Mouse (Mus musculus): ENCODE data around the gene AI661453. TPM values are rescaled to one million over a fixed set of nuclear protein-coding genes. Genes with fewer than 3 reads are reported as not detected.
"Not testable (repeated sequence)": the region's sequence is repeated elsewhere in the genome, so short reads cannot be mapped to it uniquely, and the experiment has no call there.

The AI661453 gene
- 0.37 and 0.55 TPM in 2 replicates for polyA plus RNA-seq (2016; fragmentation: Nextera tagmentation; extraction: Ambion mirVana)

- Histone ChIP-seq H3K27ac (0 out of 2 replicates have a peak within 1 kb of the TSS, but pooled peaks have one; percentile 17), H3K9me3 (no peaks in the 10 kb centered on the region), H3K27me3 (peaks cover 63% of the 10 kb centered on the region), H3K36me3 (no peaks in the 10 kb centered on the region), H3K4me1 (replicated peaks) (peaks cover 18% of the 10 kb centered on the region), H3K9ac (replicated peaks) (peak within 1 kb of the TSS; percentile 45; the same call in 1 of the 2 replicates), H3K4me2 (peak within 1 kb of the TSS; percentile 79), H3K4me3 (replicated peaks) (peak within 1 kb of the TSS; percentile 43)
- WGBS, result under 1% methylated on average over 38 of the region's 45 CpGs
- ATAC-seq (ENCODE audit: insufficient number of reproducible peaks, insufficient read depth, low FRiP score, low TSS enrichment, low read depth), result peak; percentile 52; the same call in 1 of the 2 replicates
Measured at GRCm38 (mm10) chr17:47436156-47436906, at the start of gene AI661453. AI661453 (plus strand) TSS chr17:47436615.

DNA sequence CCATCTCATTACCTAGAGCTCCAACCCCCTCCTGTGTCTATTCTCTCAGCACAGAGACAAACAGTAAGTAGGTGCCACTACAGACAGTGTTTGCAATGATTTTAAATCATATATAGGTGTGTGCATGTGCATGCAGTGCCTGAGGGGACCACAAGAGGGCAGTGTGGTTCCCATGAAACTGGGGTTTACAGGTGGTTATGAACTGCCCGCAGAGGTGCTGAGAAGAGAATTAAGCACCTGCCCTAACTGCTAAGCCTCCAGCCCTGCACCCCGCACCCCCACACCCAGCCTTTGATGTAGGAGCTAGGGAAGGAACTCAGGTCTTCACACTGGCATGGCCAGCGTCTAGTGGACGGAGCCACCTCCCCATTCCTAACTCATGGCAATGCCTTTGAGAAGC lies 49.8 kb upstream of the AI661453 start:
- 60% methylated on average over 4 of the region's 4 CpGs for WGBS
- no peak overlapping the region for H3K4me2 ChIP-seq

DNA sequence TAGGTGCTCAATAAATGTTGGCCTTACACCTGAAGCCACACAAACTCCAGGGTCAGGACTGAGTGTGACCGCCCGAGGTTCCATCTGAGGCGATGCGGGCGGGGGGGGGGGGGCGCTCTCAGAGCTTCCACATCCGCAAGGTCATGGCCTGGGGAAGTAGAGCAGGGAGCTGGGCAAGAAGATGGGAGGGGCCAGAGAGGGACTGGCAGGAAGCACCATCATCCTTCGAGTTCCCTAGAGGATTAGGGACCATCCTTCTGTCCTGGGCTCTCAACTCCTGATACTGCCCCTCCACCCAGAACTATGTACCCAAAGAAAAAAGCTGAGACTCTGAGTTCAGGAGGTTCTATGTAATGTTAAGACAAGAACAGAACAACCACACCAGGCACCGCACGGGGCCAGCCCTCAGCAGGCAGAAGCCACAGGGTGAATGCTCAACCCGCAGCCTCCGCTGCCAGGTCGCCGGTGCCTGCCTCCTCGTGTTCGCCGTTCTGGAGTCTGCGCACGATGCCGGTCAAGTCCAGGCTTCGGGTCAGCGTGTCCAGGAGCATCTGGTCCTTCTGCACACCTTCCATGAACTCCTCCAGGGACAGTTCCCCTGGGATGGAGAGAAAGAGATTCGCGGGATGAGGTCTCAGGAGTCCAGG lies 42.1 kb upstream of the AI661453 start:
- Histone ChIP-seq H3K9me3 (no peaks in the 10 kb centered on the region; the same call in 1 of the 2 replicates), H3K36me3 (no peaks in the 10 kb centered on the region), H3K27ac (no peak overlapping the region), H3K9ac (replicated peaks) (peak overlapping the region; percentile 40; the same call in 1 of the 2 replicates), H3K27me3 (peaks cover 61% of the 10 kb centered on the region), H3K4me3 (replicated peaks) (peak overlapping the region; percentile 26), H3K4me1 (replicated peaks) (peaks cover 4% of the 10 kb centered on the region; the same call in 1 of the 2 replicates), H3K4me2 (peak overlapping the region; percentile 46)
- 29% methylated on average over 24 of the region's 24 CpGs for WGBS
- no peak for ATAC-seq (ENCODE audit: insufficient number of reproducible peaks, insufficient read depth, low FRiP score, low TSS enrichment, low read depth)

More for the DNA sequence above, 49.8 kb upstream of the AI661453 start:
- ATAC-seq (ENCODE audit: insufficient number of reproducible peaks, insufficient read depth, low FRiP score, low TSS enrichment, low read depth), result no peak
- H3K4me3 ChIP-seq (replicated peaks), result no peak overlapping the region
- H3K27me3 ChIP-seq, result peaks cover under 1% of the 10 kb centered on the region; the same call in 1 of the 2 replicates
- H3K9ac ChIP-seq (replicated peaks), result no peak overlapping the region
- H3K9me3 ChIP-seq, result peaks cover 6% of the 10 kb centered on the region; the same call in 1 of the 2 replicates
- H3K36me3 ChIP-seq, result peaks cover 5% of the 10 kb centered on the region
- H3K27ac ChIP-seq, result no peak overlapping the region
- H3K4me1 ChIP-seq (replicated peaks), result no peaks in the 10 kb centered on the region

GRCm38 (mm10) chr17:47395376-47395913 lies 41.0 kb upstream of the AI661453 start:
- peaks cover 71% of the 10 kb centered on the region for H3K27me3 ChIP-seq
- peaks cover 4% of the 10 kb centered on the region; the same call in 1 of the 2 replicates for H3K4me1 ChIP-seq (replicated peaks)
- WGBS, result 3% methylated on average over 18 of the region's 20 CpGs
- peak overlapping the region; percentile 26 for H3K4me3 ChIP-seq (replicated peaks)
- no peak overlapping the region for H3K27ac ChIP-seq
- no peaks in the 10 kb centered on the region for H3K36me3 ChIP-seq
- H3K9me3 ChIP-seq, result no peaks in the 10 kb centered on the region; the same call in 1 of the 2 replicates
- peak; percentile 54; the same call in 1 of the 2 replicates for ATAC-seq (ENCODE audit: insufficient number of reproducible peaks, insufficient read depth, low FRiP score, low TSS enrichment, low read depth)
- H3K4me2 ChIP-seq, result peak overlapping the region; percentile 46
- H3K9ac ChIP-seq (replicated peaks), result no peak overlapping the region

- Histone ChIP-seq H3K9me3 (no peaks in the 10 kb centered on the region), H3K4me2 (no peak overlapping the region), H3K27me3 (peaks cover 64% of the 10 kb centered on the region), H3K4me3 (replicated peaks) (no peak overlapping the region), H3K9ac (replicated peaks) (no peak overlapping the region), H3K27ac (no peak overlapping the region), H3K4me1 (replicated peaks) (peaks cover 4% of the 10 kb centered on the region; the same call in 1 of the 2 replicates), H3K36me3 (no peaks in the 10 kb centered on the region)
- 85% methylated on average over 8 of the region's 8 CpGs for WGBS
- no peak for ATAC-seq (ENCODE audit: insufficient number of reproducible peaks, insufficient read depth, low FRiP score, low TSS enrichment, low read depth)
Measured at GRCm38 (mm10) chr17:47399091-47399490, 37.3 kb upstream of the AI661453 start.

DNA sequence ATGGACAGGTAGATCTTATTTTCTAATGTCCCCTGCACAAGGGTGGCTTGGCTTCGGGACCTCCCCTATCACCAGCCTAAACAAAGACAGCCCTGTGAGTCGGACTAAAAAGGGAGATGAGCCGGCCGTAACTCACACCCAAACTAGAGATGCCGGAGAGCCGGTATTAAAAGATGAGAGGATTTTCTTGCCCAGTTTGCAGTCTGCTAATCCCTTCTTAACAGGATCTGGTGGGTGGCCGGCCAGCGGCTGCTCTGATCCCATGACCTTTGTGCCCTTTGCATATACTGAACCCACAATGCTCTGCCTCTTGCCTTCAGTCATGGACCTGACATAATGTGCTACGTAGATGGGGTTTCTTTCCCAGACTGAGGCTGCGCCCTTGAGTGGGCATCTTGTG lies 36.0 kb upstream of the AI661453 start, which contains the start of gene Guca1a:
Gene Guca1a, minus strand, starts transcription at position 134 of the 400 bp plus-strand sequence.
- H3K36me3 ChIP-seq, result no peaks in the 10 kb centered on the region
- H3K27me3 ChIP-seq, result peaks cover 60% of the 10 kb centered on the region
- H3K9me3 ChIP-seq, result no peaks in the 10 kb centered on the region
- H3K27ac ChIP-seq, result no peak within 1 kb of the TSS
- H3K4me1 ChIP-seq (replicated peaks), result 0 out of 2 replicates have a peak, but pooled peaks cover 2% of the 10 kb centered on the region
- WGBS, result 41% methylated on average over 10 of the region's 10 CpGs
- no peak within 1 kb of the TSS for H3K4me2 ChIP-seq
- H3K4me3 ChIP-seq (replicated peaks), result no peak within 1 kb of the TSS
- no peak within 1 kb of the TSS for H3K9ac ChIP-seq (replicated peaks)
- ATAC-seq (ENCODE audit: insufficient number of reproducible peaks, insufficient read depth, low FRiP score, low TSS enrichment, low read depth), result no peak

DNA sequence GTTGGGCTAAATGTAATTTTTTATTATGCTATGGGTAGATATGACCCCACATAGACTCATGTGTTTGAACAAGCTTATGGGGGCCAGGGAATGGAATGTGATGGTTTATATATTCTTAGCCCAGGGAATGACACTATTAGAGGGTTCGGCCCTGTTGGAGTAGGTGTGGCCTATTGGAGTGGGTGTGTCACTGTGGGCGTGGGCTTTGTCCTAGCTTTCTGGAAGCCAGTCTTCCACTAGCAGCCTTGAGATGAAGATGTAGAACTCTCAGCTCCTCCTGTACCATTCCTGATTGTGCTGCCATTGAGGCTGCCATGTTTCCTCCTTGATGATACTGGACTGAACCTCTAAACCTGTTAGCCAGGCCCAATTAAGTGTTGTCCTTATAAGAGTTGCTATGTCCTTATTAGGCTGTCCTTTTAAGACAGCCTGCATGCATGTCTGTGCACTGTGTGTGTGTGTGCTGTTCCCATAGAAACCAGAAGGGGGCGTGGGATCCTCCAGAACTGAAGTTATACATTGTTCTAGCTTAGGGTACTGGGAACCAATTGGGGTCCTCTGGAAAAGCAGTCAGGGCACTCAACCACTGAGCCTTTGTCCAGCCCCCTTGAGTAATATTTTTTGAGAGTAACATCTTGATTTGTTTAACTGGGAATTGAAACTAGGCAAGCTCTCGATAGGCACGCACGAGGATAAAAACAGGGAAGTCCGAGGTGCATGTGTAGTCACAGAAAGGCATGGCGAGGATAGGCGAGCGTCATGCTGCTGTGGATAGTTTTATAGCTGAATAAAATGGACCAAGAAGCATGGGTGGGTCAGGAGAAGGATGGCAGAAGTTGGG lies 28.5 kb upstream of the AI661453 start:
- H3K9ac ChIP-seq (replicated peaks), result no peak overlapping the region
- no peaks in the 10 kb centered on the region for H3K9me3 ChIP-seq
- peaks cover 68% of the 10 kb centered on the region for H3K27me3 ChIP-seq
- H3K36me3 ChIP-seq, result no peaks in the 10 kb centered on the region
- H3K4me1 ChIP-seq (replicated peaks), result no peaks in the 10 kb centered on the region
- ATAC-seq (ENCODE audit: insufficient number of reproducible peaks, insufficient read depth, low FRiP score, low TSS enrichment, low read depth), result no peak
- H3K27ac ChIP-seq, result no peak overlapping the region
- no peak overlapping the region for H3K4me2 ChIP-seq
- WGBS, result 63% methylated on average over 10 of the region's 10 CpGs
- no peak overlapping the region for H3K4me3 ChIP-seq (replicated peaks)

- Histone ChIP-seq H3K4me1 (replicated peaks) (no peaks in the 10 kb centered on the region), H3K27me3 (peaks cover 72% of the 10 kb centered on the region), H3K27ac (no peak overlapping the region), H3K36me3 (no peaks in the 10 kb centered on the region), H3K4me2 (no peak overlapping the region), H3K4me3 (replicated peaks) (no peak overlapping the region), H3K9ac (replicated peaks) (no peak overlapping the region), H3K9me3 (no peaks in the 10 kb centered on the region)
- WGBS, result 24% methylated on average over 8 of the region's 8 CpGs
- ATAC-seq (ENCODE audit: insufficient number of reproducible peaks, insufficient read depth, low FRiP score, low TSS enrichment, low read depth), result 0 out of 2 replicates have a peak, but pooled peaks have one; percentile 52
Measured at GRCm38 (mm10) chr17:47408558-47408898, 27.9 kb upstream of the AI661453 start.

DNA sequence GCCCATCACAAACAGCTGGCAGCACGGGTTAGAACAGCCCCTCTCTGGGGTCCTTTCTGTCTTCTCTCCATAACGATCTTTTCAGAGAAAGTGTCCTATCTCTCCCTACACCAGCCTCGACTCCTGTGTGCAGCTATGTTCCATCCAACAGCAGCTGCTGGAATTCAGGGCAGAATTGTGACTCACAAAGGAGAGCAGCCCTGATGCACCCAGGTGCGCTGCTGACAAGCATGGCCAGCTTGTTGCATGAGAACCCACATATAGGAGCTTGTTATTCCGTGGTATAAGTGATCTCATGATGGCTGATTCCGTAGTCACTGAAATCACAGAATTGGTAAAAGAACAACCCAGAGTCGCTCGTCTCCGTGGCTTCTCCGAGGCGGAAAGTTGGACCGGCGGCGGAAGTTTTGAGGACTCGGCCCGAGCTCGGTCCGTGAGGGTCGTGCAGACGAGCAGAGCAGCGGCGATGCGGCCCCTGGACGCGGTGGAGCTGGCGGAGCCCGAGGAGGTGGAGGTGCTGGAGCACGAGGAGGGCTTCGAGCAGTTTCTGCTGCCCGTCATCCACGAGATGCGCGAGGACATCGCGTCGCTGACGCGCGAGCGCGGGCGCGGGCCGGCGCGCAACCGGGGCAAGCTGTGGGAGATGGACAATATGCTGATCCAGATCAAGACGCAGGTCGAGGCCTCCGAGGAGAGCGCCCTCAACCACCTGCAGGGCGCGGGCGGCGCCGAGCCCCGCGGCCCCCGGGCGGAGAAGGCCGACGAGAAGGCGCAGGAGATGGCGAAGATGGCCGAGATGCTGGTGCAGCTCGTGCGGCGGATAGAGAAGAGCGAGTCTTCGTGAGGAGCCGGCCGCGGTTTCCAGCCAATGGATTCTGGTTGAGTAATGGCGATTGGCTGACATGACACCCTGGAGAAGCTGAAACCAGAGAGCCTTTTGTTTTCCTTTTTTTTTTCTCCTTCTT lies 26.2 kb upstream of the AI661453 start:
- peaks cover 76% of the 10 kb centered on the region for H3K27me3 ChIP-seq
- WGBS, result 3% methylated on average over 74 of the region's 74 CpGs
- peak overlapping the region; percentile 44 for H3K4me3 ChIP-seq (replicated peaks)
- peak overlapping the region; percentile 68 for H3K4me2 ChIP-seq
- H3K36me3 ChIP-seq; ATAC-seq (ENCODE audit: insufficient number of reproducible peaks, insufficient read depth, low FRiP score, low TSS enrichment, low read depth); H3K27ac ChIP-seq; H3K9me3 ChIP-seq; H3K4me1 ChIP-seq (replicated peaks): not testable (repeated sequence)
- H3K9ac ChIP-seq (replicated peaks), result peak overlapping the region; percentile 45; the same call in 1 of the 2 replicates

GRCm38 (mm10) chr17:47420195-47420594 lies 16.2 kb upstream of the AI661453 start:
- no peaks in the 10 kb centered on the region for H3K4me1 ChIP-seq (replicated peaks)
- WGBS, result 71% methylated on average over 2 of the region's 2 CpGs
- no peak overlapping the region for H3K4me2 ChIP-seq
- H3K9ac ChIP-seq (replicated peaks), result no peak overlapping the region
- H3K27me3 ChIP-seq, result 0 out of 2 replicates have a peak, but pooled peaks cover 10% of the 10 kb centered on the region
- no peaks in the 10 kb centered on the region for H3K36me3 ChIP-seq
- H3K4me3 ChIP-seq (replicated peaks), result no peak overlapping the region
- H3K9me3 ChIP-seq, result no peaks in the 10 kb centered on the region
- ATAC-seq (ENCODE audit: insufficient number of reproducible peaks, insufficient read depth, low FRiP score, low TSS enrichment, low read depth), result no peak
- no peak overlapping the region for H3K27ac ChIP-seq
